Mouse (Mus musculus): ENCODE measurements around the gene Rxylt1. TPM values are rescaled to one million over a fixed set of nuclear protein-coding genes. Genes with fewer than 3 reads are reported as not detected.

Gene Rxylt1
- 31.8 and 37.9 TPM in 2 replicates for polyA plus RNA-seq (2016; fragmentation: Nextera tagmentation; extraction: Ambion mirVana)

- Histone ChIP-seq H3K4me3 (peak within 1 kb of the TSS; percentile 77), H3K27ac (peak within 1 kb of the TSS; percentile 93), H3K36me3 (peaks cover 10% of the 10 kb centered on the region; the same call in 1 of the 2 replicates), H3K27me3 (ENCODE audit: insufficient read depth, poor library complexity, severe bottlenecking) (no peaks in the 10 kb centered on the region), H3K9me3 (no peaks in the 10 kb centered on the region), H3K4me1 (replicated peaks) (peaks cover 9% of the 10 kb centered on the region)
- DNase-seq (ENCODE audit: low spot score) = peak; percentile 96
- WGBS = under 1% methylated on average over 48 of the region's 48 CpGs
Observed at GRCm38 (mm10) chr10:122096980-122097844, at the start of gene Rxylt1. TSS of gene Rxylt1 (minus strand) at chr10:122097371.

GRCm38 (mm10) chr10:122121290-122121970 is 24.3 kb upstream of the Rxylt1 start:
- Histone ChIP-seq H3K27ac (peak overlapping the region; percentile 71; the same call in 1 of the 2 replicates), H3K9me3 (no peaks in the 10 kb centered on the region), H3K4me1 (replicated peaks) (peaks cover 10% of the 10 kb centered on the region), H3K4me3 (peak overlapping the region; percentile 40), H3K36me3 (no peaks in the 10 kb centered on the region), H3K27me3 (ENCODE audit: insufficient read depth, poor library complexity, severe bottlenecking) (no peaks in the 10 kb centered on the region)
- 78% methylated on average over 21 of the region's 21 CpGs for WGBS
- no peak for DNase-seq (ENCODE audit: low spot score)

DNA sequence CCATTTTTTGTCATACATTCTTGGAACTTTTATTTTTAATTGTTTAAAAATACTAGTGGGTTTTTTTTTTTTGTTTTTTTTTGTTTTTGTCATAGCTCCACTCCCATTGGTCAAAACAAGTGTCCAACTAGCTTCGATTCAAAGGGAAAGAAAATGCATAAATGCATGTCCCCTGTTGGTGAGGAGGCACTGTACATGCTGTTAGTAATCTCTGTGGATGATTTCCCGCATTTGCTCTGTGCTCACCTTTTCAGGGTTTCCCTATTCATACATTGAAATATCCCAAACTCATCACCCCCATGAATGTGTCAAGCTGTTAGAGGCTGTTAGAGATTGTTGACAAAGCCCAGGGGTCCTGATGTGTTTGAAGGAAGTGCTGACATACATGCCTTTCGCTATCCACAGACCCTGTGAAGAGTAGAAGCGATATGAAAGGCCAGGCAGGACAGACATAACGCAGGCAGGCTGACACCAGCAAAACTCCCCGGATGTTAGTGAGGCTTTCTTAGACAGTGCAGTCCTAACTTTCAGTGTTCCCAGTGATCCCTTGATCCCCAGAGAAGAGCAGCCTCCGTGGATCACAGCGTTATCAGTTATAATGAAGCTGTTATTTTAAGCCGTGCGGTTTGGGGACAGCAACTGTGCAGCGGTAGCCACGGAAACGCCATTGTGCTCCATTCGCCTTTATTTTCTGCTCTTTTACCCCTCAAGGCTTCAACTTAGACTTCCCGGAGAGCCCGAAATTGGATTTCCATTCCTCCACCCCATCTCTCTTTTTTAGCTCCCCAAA is 23.5 kb upstream of the Rxylt1 start:
- no peaks in the 10 kb centered on the region for H3K36me3 ChIP-seq
- peaks cover 10% of the 10 kb centered on the region for H3K4me1 ChIP-seq (replicated peaks)
- peak overlapping the region; percentile 40 for H3K4me3 ChIP-seq
- peak overlapping the region; percentile 71 for H3K27ac ChIP-seq
- peak; percentile 18 for DNase-seq (ENCODE audit: low spot score)
- no peaks in the 10 kb centered on the region for H3K27me3 ChIP-seq (ENCODE audit: insufficient read depth, poor library complexity, severe bottlenecking)
- 42% methylated on average over 16 of the region's 16 CpGs for WGBS
- no peaks in the 10 kb centered on the region for H3K9me3 ChIP-seq

GRCm38 (mm10) chr10:122119451-122119850 is 22.3 kb upstream of the Rxylt1 start:
- H3K36me3 ChIP-seq = no peaks in the 10 kb centered on the region
- H3K27ac ChIP-seq = no peak overlapping the region
- H3K4me3 ChIP-seq = no peak overlapping the region
- WGBS = 82% methylated on average over 6 of the region's 6 CpGs
- H3K9me3 ChIP-seq = no peaks in the 10 kb centered on the region
- DNase-seq (ENCODE audit: low spot score) = no peak
- no peaks in the 10 kb centered on the region for H3K27me3 ChIP-seq (ENCODE audit: insufficient read depth, poor library complexity, severe bottlenecking)
- H3K4me1 ChIP-seq (replicated peaks) = peaks cover 10% of the 10 kb centered on the region

GRCm38 (mm10) chr10:122116636-122117035 is 19.5 kb upstream of the Rxylt1 start:
- no peak for DNase-seq (ENCODE audit: low spot score)
- Histone ChIP-seq H3K27ac (no peak overlapping the region), H3K4me1 (replicated peaks) (peaks cover 10% of the 10 kb centered on the region), H3K9me3 (no peaks in the 10 kb centered on the region), H3K27me3 (ENCODE audit: insufficient read depth, poor library complexity, severe bottlenecking) (no peaks in the 10 kb centered on the region), H3K36me3 (no peaks in the 10 kb centered on the region), H3K4me3 (no peak overlapping the region)
- WGBS = 87% methylated on average over 11 of the region's 11 CpGs

DNA sequence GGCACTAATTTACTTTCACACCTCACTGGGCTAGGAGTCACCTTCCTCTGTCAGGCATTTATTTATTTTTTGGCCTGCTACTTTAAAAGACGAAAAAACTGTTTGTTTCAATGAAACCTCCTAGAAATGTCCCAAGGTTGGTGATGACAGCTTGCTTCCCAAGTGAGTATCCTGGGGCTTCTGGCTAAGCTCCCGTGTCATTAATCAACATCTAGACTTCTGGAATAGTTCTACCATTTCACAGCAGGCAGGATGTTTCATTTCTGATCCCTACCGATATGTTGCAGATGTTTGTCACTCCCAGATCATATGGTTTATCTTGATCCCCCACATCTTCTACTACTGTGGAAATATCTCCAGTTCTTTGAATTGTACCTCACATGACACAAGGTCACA is 9.5 kb upstream of the Rxylt1 start:
- DNase-seq (ENCODE audit: low spot score) = no peak
- H3K4me1 ChIP-seq (replicated peaks) = no peaks in the 10 kb centered on the region
- no peak overlapping the region for H3K4me3 ChIP-seq
- WGBS = 83% methylated on average over 3 of the region's 3 CpGs
- no peaks in the 10 kb centered on the region for H3K36me3 ChIP-seq
- H3K27me3 ChIP-seq (ENCODE audit: insufficient read depth, poor library complexity, severe bottlenecking) = no peaks in the 10 kb centered on the region
- H3K27ac ChIP-seq = no peak overlapping the region
- no peaks in the 10 kb centered on the region for H3K9me3 ChIP-seq

DNA sequence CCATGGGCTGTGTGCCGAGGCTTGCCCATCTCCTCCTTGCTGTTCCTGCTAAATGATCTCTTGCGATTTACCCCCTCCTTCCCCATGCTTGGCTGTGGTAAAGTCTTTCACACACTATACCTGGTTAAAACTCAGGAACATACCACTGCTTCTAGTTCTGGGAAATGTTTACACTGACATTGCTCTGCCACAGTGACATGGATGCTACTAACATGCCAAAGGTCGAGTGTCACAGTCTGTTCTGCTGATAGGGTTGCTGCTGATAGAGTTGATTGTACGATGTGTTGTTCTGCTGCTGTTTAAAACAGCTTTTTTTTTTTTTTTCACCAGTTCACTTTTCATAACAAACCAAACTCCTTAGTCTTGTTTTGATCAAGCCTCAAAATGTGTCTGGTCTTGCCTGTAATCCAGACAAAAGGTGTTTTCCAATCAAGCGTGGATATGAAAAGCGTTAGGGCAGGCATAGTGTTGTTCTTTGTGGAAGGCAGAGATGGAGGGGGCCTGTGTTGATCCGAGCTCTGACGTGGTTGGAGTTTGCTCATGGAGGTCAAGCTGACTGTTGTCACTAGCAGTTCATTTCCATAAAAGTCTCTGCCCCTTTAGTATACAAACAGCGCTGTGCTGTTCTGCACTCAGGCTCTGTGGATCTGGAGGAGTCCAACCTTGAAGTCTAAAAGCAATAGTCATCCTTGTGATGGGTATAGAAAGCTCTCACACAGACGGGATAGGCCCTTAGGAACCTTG is 8.9 kb upstream of the Rxylt1 start:
- H3K4me3 ChIP-seq = no peak overlapping the region
- WGBS = 73% methylated on average over 10 of the region's 10 CpGs
- no peaks in the 10 kb centered on the region for H3K36me3 ChIP-seq
- no peaks in the 10 kb centered on the region for H3K4me1 ChIP-seq (replicated peaks)
- no peak overlapping the region for H3K27ac ChIP-seq
- DNase-seq (ENCODE audit: low spot score) = no peak
- H3K9me3 ChIP-seq = no peaks in the 10 kb centered on the region
- H3K27me3 ChIP-seq (ENCODE audit: insufficient read depth, poor library complexity, severe bottlenecking) = no peaks in the 10 kb centered on the region

DNA sequence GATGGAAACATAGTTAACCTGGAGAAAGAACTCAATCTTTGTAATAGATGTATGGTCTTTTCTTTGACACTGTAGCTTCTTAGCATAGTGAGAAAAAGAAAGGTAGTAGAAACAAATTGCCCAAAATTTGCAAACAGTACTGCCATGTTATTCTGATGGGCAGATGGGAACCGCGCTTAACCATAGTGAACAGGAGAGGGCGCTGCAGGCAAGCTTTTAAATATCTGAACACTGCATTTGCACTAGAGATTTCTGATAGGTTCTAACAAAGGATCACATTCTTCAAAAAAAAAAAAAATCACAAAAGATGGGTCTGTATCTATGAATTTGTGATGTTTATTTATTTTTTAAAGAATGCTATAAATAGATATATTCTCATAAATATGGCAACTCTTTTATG is 8.2 kb upstream of the Rxylt1 start:
- Histone ChIP-seq H3K4me3 (no peak overlapping the region), H3K27me3 (ENCODE audit: insufficient read depth, poor library complexity, severe bottlenecking) (no peaks in the 10 kb centered on the region), H3K9me3 (no peaks in the 10 kb centered on the region), H3K36me3 (no peaks in the 10 kb centered on the region), H3K27ac (no peak overlapping the region), H3K4me1 (replicated peaks) (no peaks in the 10 kb centered on the region)
- 3% methylated on average over 3 of the region's 3 CpGs for WGBS
- DNase-seq (ENCODE audit: low spot score) = peak; percentile 56

DNA sequence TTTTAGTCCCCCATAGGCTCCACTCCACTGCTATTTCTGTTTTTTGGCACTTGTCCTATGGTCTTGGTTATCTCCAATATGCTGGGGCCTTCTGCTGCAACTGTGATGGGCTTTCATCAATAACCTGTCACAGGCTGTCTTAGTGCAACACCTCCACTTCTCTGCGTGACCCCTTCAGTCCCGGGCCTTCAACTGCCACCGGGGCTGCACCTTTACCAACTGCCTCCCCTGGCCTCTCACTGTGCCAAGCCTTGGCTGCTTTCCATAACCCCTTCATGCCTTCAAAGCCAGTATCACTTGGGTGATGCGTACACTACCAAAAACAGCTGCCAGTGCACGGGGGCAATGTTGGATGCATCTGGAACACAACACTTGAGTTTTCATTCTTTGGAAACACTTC is 5.5 kb upstream of the Rxylt1 start:
- Histone ChIP-seq H3K9me3 (no peaks in the 10 kb centered on the region), H3K27me3 (ENCODE audit: insufficient read depth, poor library complexity, severe bottlenecking) (no peaks in the 10 kb centered on the region), H3K4me3 (no peak overlapping the region), H3K4me1 (replicated peaks) (no peaks in the 10 kb centered on the region; the same call in 1 of the 2 replicates), H3K36me3 (no peaks in the 10 kb centered on the region), H3K27ac (no peak overlapping the region)
- no peak for DNase-seq (ENCODE audit: low spot score)
- 84% methylated on average over 5 of the region's 5 CpGs for WGBS

- Histone ChIP-seq H3K27ac (peak overlapping the region; percentile 93), H3K9me3 (no peaks in the 10 kb centered on the region), H3K27me3 (ENCODE audit: insufficient read depth, poor library complexity, severe bottlenecking) (no peaks in the 10 kb centered on the region), H3K36me3 (peaks cover 17% of the 10 kb centered on the region; the same call in 1 of the 2 replicates), H3K4me1 (replicated peaks) (peaks cover 9% of the 10 kb centered on the region), H3K4me3 (peak overlapping the region; percentile 77)
- no peak for DNase-seq (ENCODE audit: low spot score)
- WGBS = under 1% methylated on average over 48 of the region's 48 CpGs
Observed at GRCm38 (mm10) chr10:122096462-122096979, 650 bp downstream of the Rxylt1 start.

GRCm38 (mm10) chr10:122090472-122090871 is 6.7 kb downstream of the Rxylt1 start:
- H3K9me3 ChIP-seq = peaks cover 27% of the 10 kb centered on the region
- no peak overlapping the region for H3K4me3 ChIP-seq
- H3K27me3 ChIP-seq (ENCODE audit: insufficient read depth, poor library complexity, severe bottlenecking) = no peaks in the 10 kb centered on the region
- H3K27ac ChIP-seq = no peak overlapping the region
- peaks cover 2% of the 10 kb centered on the region for H3K4me1 ChIP-seq (replicated peaks)
- H3K36me3 ChIP-seq = peaks cover 74% of the 10 kb centered on the region
- no peak for DNase-seq (ENCODE audit: low spot score)
- WGBS = 91% methylated on average over 1 of the region's 1 CpGs

GRCm38 (mm10) chr10:122081352-122081751 is 15.8 kb downstream of the Rxylt1 start:
- DNase-seq (ENCODE audit: low spot score) = no peak
- H3K27me3 ChIP-seq (ENCODE audit: insufficient read depth, poor library complexity, severe bottlenecking) = no peaks in the 10 kb centered on the region
- H3K36me3 ChIP-seq = peaks cover 36% of the 10 kb centered on the region
- H3K4me1 ChIP-seq (replicated peaks) = no peaks in the 10 kb centered on the region
- WGBS = 95% methylated on average over 1 of the region's 1 CpGs
- H3K27ac ChIP-seq = no peak overlapping the region
- peaks cover 10% of the 10 kb centered on the region; the same call in 1 of the 2 replicates for H3K9me3 ChIP-seq
- no peak overlapping the region for H3K4me3 ChIP-seq

Measured in hindbrain, embryonic 10.5 days (tissue).